Mouse (Mus musculus) spleen, embryonic (tissue): ENCODE data around the gene Fev.

Source experiments
- CTCF ChIA-PET: fragments of 350-600 bp; sonication (Branson Sonifier 250); formaldehyde crosslinking; loops from one replicate; lab custom pipeline; 2022; lab: Charles Lee

Gene Fev

DNA sequence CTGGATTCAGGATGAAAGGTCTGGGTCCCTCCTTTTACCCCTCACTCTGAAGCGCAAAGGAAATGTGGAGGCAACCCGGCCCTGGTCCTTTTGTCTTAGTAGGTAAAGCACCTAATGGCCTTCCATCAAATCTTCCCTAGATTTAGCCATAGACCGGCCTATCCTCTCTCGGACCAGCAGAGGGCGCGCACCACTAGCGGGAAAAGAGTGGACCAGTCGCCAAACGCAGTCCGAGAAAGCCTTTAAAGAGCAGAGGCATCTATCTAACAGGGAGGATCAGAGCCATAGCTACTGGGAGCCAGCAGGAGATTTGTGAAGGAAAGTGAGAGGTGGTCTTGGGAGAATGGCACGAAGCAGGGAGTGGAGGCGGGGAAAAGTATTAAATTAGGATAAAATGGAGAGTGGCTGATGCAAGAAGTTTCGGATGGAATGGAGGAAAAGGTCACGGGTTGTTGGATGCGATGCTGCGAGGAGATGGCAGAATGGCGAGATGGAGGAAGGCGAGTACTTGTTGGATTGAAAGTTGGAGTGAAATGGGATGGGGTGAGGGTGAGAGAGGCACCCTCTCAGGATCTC lies 4.3 kb downstream of the Fev start:
- CTCF ChIA-PET, result no interaction called here

DNA sequence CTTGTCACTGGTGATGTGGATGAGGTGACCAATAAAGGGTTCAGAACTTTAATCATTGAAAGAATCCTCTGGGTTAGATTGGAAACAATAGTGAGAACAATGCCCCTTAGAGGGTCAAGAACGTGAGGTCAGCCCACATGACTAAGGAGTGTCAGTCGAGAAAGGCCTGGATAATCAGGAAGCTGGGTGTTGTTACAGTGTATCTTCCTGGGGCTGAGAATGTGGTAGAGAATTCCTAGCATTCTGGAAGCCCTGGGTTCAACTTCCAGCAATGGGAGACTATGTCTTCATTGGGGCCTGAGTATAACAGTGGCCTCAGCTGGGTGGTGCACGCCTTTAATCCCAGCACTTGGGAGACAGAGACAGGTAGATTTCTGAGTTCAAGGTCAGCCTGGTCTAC lies 8.0 kb downstream of the Fev start:
- CTCF ChIA-PET, result no interaction called here

DNA sequence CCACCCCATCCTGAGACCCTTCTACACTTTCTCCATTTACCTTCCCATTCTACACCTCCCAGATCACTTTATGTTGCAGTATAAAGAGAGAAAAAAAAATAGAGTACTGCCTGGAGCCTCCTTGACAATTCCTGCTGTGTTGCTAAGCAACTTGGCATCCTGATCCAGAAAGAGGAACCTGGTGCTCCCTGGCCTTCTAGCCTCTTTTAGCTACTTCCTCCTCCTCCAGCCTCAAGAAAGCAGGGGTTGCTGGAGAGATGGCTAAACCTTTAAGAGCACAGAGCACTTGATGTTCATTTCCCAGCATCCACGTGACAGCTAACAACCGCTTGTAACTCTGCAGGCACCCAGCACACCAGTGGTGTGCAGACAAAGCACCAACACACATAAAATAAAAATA lies 13.0 kb downstream of the Fev start:
- CTCF ChIA-PET, result no interaction called here

DNA sequence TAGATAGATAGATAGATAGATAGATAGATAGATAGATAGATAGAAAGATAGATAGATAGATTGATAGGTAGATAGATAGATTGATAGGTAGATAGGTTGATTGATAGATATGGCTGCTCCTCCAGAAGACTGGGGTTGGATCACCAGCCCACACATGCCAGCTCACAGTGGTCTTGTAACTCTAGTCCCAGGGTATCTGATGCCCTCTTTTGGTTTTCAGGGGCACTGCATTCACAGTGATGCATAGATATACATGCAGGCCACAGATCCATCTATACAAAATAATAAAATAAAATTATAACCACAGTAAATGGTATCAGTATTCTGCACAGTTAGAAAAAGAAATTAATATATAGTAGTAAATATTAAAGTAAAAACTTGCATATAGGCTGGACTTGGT lies 23.4 kb downstream of the Fev start:
- CTCF ChIA-PET, result no interaction called here

DNA sequence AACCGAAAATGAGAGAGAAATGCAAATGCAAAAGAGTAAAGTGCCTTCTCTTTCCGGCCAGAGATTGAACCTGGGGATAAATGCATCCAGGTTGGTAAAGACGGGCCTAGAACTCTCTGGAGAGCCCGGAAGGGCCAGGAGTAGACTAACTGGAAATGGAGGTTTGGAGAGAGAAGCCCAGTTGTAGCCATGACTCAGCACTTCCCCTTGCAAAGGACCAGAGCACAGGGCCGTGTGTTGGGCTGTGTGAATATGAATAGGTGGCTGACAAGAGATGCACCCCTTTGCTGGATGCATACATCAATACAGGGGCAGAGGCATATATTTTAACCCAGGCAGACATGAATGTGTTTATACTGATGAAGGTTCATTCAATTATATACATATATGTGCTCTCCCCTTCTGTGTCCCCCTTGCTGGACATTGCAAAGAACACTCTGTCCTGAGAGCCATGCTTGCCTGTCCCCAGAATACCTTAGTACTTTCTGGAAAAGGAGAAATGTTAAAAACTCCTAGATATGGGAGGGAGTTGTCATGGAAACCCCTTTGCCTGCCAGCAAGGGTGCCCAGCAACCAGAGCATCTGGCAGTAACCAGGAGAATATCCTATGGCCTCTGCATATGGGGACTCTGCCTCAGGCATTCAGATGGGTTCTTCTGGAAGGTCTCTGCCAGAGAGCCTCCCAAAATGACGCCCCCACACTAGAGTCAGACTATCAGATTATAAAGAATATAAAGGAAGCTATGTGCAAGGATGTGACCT lies 25.8 kb downstream of the Fev start:
- CTCF ChIA-PET, result no interaction called here

DNA sequence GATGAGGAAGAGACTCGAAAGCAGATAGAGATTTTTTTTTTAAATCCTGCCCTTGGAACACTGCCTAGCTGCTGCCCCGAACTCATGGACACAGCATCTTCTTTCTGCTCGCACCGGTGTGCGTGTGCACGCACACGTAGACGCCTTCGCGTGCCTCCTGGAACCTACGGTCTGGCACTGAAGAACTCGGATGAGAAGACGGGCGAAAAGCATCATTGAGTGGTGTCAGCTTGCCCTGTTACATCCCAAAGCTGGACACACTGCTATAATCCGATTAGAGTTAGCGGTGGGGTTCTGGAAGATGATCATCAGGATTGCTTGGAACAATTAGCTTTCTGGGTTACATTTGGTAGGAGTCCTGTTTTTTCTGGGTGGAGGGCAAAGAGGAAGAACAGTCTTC lies 26.4 kb downstream of the Fev start:
- CTCF ChIA-PET, result no interaction called here

DNA sequence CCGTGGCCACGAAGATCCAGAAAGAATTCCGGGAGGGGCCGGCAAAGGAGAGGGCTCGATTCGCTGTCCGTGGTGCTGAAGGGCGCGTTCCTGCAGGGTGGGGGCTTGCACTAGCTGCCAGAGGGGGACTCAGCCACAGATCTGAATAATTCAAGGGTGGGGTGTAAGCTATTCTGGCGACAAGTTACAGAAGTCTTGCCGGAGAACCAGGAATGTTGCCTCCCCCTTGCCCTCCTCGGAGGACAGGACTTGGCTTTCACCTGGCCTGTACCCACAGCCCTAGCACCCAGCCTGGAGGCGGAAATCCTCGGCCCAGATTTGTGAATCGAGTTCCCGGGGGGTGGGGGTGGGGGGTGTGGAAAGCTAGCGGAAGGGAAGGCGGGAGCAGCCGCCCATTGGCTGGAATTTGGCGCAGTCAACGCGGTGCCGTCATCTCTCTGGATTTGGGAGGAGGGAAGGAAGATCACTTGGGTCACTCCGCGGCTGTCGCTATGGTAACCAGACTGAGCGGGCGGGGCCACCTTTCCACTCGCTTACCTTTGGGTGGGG lies 27.0 kb downstream of the Fev start:
- CTCF ChIA-PET, result no interaction called here

DNA sequence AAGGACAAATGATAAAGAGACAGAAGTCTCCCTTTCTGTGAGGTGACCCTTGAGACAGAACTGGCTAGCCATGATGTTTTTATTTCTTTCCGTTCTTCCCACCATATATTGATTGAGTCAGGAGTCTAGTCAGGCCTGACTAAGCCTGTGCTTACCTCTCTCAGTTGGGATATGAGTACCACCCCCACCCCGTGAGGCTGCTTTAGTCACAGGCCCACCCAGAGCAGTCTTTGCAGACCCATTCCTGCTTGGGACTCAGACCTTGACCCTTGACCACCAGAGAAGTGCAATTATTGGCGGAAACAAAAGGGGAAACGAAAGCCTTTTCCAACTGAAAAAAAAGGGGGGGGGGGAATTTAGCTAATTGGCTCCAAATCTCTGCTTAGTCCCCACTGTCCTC lies 27.5 kb downstream of the Fev start:
- CTCF ChIA-PET, result no interaction called here

DNA sequence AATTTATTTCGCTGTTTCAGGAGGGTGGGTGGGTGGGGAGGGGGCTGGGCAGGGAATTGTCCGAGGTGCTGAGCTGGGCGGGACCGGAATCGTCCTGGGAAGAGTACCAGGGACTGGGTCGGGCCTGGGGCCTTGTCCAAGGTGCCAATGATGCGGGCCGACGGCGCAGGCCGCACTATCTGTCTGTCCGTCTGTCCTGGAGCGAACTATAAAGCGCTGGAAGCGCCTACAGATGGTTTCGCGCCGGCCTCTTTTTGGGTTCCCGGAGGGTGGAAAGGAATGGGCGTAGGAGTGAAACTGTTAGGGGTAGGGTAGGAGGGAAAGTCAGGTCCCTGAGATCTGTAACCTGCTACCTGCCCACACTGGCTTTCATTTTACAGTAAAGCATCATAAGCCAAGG lies 28.0 kb downstream of the Fev start:
- CTCF ChIA-PET, result no interaction called here

DNA sequence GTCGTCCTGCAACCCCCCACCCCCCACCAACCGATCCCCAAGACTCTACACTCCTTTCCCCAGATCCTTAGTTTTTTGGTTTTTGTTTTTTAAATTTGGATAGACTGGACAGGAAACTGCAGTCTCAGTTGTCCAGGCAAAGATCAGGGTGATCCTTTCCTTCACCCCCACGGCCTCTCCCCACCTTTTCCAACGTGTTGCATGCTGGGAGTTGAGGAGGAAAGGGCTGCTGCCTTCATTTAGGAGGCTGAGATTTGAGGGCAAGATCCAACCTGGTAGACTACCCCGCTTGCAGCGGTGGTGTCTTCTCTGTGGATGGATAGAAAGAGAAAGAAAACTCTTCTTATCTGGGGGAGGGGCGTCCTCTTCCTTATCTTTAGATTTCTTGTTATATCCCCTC lies 28.4 kb downstream of the Fev start:
- CTCF ChIA-PET, result no interaction called here

DNA sequence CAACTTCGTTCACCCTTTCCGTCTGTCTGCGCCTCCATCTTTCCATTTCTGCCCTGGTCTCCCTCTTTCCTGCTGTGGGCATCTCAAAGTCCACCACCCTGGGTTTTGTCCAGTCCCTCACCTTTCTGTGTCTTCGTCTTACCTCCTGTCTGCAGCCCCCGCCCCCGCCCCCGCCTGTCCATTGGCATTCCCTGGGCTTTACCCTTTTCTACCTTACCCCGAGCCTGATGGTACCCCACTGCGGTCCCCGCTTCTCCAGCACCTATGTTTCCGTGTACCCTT lies 28.8 kb downstream of the Fev start:
- CTCF ChIA-PET, result no interaction called here

DNA sequence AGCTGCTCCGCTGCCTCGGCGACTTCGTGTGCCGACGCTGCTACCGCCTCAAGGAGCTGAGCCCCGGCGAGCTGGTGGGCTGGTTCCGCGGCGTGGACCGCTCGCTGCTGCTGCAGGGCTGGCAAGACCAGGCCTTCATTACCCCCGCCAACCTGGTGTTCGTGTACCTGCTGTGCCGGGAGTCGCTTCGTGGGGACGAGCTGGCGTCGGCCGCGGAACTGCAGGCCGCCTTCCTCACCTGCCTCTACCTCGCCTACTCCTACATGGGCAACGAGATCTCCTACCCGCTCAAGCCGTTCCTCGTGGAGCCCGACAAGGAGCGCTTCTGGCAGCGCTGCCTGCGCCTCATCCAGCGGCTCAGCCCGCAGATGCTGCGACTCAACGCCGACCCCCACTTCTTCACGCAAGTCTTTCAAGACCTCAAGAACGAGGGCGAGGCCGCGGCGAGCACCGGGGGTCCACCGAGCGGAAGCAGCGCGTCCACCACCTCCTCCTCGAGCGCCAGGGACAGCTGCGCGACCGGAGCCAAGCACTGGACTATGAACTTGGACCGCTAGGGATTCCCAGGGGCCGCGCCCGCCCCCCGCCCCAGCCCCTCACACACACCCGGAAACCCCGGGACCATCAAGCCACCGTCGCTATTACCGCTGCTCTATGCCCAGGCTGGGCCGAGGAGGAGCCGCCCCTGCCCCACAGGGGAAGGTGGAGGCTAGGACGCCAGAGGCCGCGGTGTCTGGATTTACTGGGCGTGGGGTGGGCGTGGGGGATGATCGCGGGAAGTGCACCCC lies 29.4 kb downstream of the Fev start:
- CTCF ChIA-PET, result no interaction called here

DNA sequence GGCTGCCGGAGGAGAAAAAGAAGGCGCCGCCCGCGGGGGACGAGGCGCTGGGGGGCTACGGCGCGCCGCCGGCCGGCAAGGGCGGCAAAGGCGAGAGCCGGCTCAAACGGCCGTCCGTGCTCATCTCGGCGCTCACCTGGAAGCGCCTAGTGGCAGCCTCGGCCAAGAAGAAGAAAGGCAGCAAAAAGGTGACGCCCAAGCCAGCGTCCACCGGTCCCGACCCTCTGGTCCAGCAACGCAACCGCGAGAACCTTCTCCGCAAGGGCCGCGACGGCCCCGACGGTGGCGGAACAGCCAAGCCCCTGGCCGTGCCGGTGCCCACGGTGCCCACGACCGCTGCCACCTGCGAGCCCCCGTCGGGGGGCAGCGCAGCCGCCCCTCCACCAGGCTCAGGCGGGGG lies 30.1 kb downstream of the Fev start:
- CTCF ChIA-PET, result no interaction called here

DNA sequence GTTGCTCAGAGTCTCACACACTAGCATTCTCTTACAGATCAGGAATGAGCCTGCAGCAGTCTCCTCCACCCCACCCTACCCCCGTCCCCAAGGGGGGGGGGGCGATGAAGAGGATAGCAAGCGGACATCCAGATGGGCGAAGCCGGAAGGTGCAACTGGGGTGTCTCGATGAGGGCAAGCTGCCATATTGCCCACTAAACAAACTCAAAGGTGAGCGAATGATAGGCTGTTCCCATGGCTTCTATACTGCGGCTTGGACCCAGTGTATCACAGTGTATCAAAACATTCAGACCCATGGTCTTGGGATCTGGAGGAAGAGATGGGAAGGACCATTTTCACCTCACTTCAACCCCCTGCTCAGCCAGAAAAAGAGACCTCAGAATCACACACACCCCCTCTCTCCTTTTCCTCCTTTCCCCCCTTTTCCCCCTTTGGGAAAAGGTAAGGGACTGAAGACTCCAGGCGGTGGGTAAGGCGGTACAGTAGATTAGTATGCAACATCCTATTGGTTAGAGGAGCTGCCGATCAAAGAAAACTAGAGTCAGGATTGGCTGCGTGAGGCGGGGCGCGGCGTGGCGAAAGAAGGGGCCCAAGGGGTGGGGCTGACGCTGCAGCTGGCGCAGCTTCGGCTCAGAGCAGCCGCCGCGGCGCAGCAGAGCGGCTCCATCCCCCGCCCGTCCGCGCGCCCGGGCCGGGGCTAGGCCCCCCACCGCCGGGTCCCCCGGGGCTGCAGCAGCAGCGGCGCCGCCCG lies 30.7 kb downstream of the Fev start, which contains the start of gene Cdk5r2:
Gene Cdk5r2 (plus strand): TSS at position 629 of the 751 bp plus-strand sequence.
- CTCF ChIA-PET, result no interaction called here

DNA sequence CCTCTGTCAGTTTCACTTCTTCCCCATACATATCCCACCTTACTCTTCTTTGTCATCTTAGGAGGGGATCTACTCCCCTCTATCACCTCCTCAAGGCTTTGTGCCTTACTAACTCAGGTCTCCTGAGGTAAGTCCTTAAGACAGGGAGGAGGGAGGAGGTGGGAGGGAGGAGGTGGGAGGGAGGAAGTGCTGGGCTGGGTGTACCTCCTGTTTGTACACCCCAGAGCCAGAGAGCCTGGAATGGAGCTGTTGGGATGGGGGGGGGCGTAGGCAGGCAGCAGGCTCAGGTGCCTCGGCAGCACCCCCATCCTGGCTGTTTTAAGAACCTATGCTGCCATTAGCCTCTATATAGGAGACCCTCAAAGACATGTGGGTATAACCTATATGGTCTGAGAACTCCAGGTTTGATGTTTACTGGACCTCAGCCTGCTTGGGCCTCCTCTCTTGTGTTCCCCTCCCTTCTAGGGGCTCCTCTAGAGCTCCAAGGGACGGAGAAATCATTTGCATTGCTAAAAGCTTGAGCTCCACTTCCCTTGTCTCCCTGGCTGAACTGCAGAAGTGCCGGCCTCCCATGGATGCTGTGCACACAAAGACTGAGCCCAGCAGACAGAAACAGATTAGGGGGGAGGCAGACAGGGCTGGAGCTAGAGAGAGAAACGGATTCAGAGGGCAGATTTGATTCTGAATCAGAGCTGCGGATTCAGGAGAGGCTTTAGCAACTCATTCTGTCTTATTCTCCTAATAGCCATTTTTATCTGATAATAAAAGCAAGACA lies 34.0 kb downstream of the Fev start:
- CTCF ChIA-PET, result interaction anchor here (0.6 kb wide), 1 partner anchor 85 kb away, joined by 8 read pairs; no protein-coding TSS in a partner anchor

DNA sequence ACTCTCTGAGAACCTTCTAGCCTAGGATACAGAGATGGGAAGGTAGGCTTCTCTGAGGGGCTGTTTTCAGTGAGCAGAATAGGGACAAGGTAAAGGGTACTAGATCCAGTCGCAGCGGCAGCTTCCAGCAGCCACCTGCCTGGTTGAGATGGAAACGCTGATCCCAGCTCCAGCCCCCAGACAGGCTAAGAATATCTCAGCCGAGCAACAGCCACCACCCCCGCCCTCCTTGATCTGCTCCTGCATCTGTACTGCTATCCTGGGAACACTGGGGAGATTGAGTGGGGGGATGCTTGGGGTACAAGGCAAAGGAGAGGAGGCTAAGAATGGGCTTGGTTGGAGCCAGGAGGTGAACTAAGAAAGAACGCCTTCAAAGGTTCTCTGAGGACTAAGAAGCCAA lies 35.0 kb downstream of the Fev start:
- CTCF ChIA-PET, result no interaction called here

DNA sequence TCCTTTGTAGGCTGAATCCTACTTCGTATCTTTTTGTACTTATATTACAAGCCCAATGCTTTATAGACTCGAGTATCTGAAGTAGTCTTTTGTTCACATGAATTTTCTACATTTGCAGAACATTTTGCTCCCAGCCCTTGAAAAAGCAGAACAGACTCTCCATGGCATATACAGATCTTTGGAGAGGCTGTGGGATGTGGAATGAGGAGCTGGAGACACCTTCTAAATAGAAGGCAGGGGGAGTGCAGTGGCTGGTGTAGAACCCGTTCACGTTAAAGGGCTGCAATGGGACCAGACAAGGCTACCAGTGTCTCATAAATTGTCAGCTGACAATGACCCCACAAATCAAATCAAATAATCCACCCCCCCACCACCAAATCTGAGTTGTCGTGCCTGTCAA lies 36.3 kb downstream of the Fev start:
- CTCF ChIA-PET, result interaction anchor here (0.8 kb wide), 1 partner anchor 19 kb away, joined by 3 read pairs; no protein-coding TSS in a partner anchor

DNA sequence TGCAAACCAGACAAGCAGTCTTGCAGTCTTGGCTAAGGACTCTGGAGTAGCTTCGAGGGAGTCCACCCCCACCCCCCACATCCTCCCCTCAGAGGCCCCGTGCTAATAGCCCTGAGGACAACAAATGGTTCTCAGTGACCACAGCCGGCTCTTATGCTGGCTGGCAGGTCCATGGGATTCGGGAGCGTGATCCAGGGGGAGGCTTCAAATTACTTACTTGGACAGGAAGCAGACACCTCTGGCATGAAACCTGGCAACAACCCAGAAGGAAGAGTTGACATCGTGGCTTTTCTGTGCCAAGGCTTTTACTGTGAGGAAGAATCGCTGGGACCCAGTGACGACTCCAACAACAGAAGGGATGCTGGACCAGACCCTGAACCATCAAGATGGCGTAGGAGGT lies 38.9 kb downstream of the Fev start:
- CTCF ChIA-PET, result interaction anchor here (0.6 kb wide), 1 partner anchor 344 kb away, joined by 3 read pairs; no protein-coding TSS in a partner anchor

DNA sequence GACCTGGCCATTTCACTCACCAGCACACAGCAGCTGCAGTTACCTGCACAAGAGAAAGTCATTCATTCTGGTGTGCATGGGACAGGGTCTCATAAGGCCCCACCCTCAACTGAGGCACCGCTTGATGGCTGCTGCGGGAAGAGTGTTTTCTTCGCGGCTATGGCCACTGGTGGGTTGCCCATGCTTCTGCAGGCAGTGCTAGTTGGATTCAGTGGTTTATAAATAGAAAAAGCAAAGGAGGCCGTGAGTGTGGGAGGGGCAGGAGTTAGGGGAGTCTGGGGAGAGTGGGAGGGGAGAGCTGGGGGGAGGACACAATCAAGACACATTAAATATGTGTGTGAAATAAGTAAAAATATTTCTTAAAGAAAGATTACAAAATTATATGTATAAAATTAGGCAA lies 42.1 kb downstream of the Fev start:
- CTCF ChIA-PET, result no interaction called here

DNA sequence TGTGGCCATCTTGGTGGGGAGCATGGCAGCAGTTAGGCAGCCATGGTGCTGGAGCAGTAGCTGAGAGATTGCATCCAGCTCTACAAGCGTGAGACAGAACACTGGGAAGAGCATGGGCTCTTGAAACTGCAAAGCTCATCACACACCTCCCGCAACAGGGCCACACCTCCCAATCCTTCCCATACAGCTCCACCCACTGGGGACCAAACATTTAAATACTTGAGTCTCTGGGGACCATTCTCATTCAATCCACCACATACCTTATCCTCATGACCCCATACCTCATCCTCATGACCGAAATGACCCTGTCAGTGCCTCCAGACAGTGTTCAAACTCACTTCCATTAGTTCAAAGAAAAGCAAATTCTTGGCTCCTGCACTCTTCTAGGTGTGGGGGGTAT lies 52.0 kb downstream of the Fev start:
- CTCF ChIA-PET, result interaction anchor here (0.6 kb wide), 1 partner anchor 39 kb away, joined by 3 read pairs; no protein-coding TSS in a partner anchor
